Mouse (Mus musculus): ENCODE results near the gene Grik3. TPM values are rescaled to one million over a fixed set of nuclear protein-coding genes. Genes with fewer than 3 reads are reported as not detected.

Gene Grik3
- polyA plus RNA-seq, 1 experiment from 2014 or later = 0.01 TPM

GRCm38 (mm10) chr4:125484131-125484530 lies 6.4 kb upstream of the Grik3 start:
- Histone ChIP-seq H3K4me2 (ENCODE audit: low read length) (no peak overlapping the region), H3K4me3 (replicated peaks; ENCODE audit: low read depth, low read length) (no peak overlapping the region), H3K27me3 (ENCODE audit: insufficient read depth, low read length) (peaks cover 56% of the 10 kb centered on the region), H3K27ac (no peak overlapping the region), H3K36me3 (ENCODE audit: insufficient read depth, low read length) (no peaks in the 10 kb centered on the region), H3K4me1 (replicated peaks; ENCODE audit: insufficient read depth, low read length) (no peaks in the 10 kb centered on the region), H3K9ac (ENCODE audit: low read depth, low read length) (no peak overlapping the region), H3K9me3 (replicated peaks; ENCODE audit: low read length) (no peaks in the 10 kb centered on the region)
- DNase-seq (ENCODE audit: low spot score) = no peak
- WGBS = 34% methylated on average over 8 of the region's 8 CpGs
- ATAC-seq (replicated peaks; ENCODE audit: low FRiP score, low read depth) = no peak
- TF ChIP-seq CTCF (IDR thresholded peaks at IDR 0.05; ENCODE audit: low read depth) = no peak

- Histone ChIP-seq H3K27ac (no peak overlapping the region), H3K4me1 (replicated peaks; ENCODE audit: insufficient read depth, low read length) (0 out of 2 replicates have a peak, but pooled peaks cover 3% of the 10 kb centered on the region), H3K4me2 (ENCODE audit: low read length) (no peak overlapping the region), H3K9ac (ENCODE audit: low read depth, low read length) (no peak overlapping the region), H3K27me3 (ENCODE audit: insufficient read depth, low read length) (peaks cover 64% of the 10 kb centered on the region), H3K36me3 (ENCODE audit: insufficient read depth, low read length) (no peaks in the 10 kb centered on the region), H3K9me3 (replicated peaks; ENCODE audit: low read length) (no peaks in the 10 kb centered on the region), H3K4me3 (replicated peaks; ENCODE audit: low read depth, low read length) (no peak overlapping the region)
- 44% methylated on average over 15 of the region's 15 CpGs for WGBS
- TF ChIP-seq CTCF (IDR thresholded peaks at IDR 0.05; ENCODE audit: low read depth) = no peak
- DNase-seq (ENCODE audit: low spot score) (no peak), ATAC-seq (replicated peaks; ENCODE audit: low FRiP score, low read depth) (no peak)
Observed at GRCm38 (mm10) chr4:125485416-125486239, 4.9 kb upstream of the Grik3 start.

- peaks cover 74% of the 10 kb centered on the region for H3K27me3 ChIP-seq (ENCODE audit: insufficient read depth, low read length)
- 0 out of 2 replicates have a peak, but pooled peaks cover 6% of the 10 kb centered on the region for H3K4me1 ChIP-seq (replicated peaks; ENCODE audit: insufficient read depth, low read length)
- no peak overlapping the region for H3K4me3 ChIP-seq (replicated peaks; ENCODE audit: low read depth, low read length)
- TF ChIP-seq CTCF (IDR thresholded peaks at IDR 0.05; ENCODE audit: low read depth) = peak; percentile 42; the same call in 1 of the 2 replicates
- 2% methylated on average over 13 of the region's 13 CpGs for WGBS
- DNase-seq (ENCODE audit: low spot score) (peak; percentile 50), ATAC-seq (replicated peaks; ENCODE audit: low FRiP score, low read depth) (no peak)
- H3K9ac ChIP-seq (ENCODE audit: low read depth, low read length) = no peak overlapping the region
- H3K9me3 ChIP-seq (replicated peaks; ENCODE audit: low read length) = no peaks in the 10 kb centered on the region
- no peak overlapping the region for H3K27ac ChIP-seq
- H3K36me3 ChIP-seq (ENCODE audit: insufficient read depth, low read length) = no peaks in the 10 kb centered on the region
- no peak overlapping the region for H3K4me2 ChIP-seq (ENCODE audit: low read length)
Observed at GRCm38 (mm10) chr4:125486616-125487015, 3.9 kb upstream of the Grik3 start.

- peaks cover 78% of the 10 kb centered on the region for H3K27me3 ChIP-seq (ENCODE audit: insufficient read depth, low read length)
- 0 out of 2 replicates have a peak, but pooled peaks cover 6% of the 10 kb centered on the region for H3K4me1 ChIP-seq (replicated peaks; ENCODE audit: insufficient read depth, low read length)
- H3K9ac ChIP-seq (ENCODE audit: low read depth, low read length) = no peak overlapping the region
- no peak for DNase-seq (ENCODE audit: low spot score)
- no peak overlapping the region for H3K4me3 ChIP-seq (replicated peaks; ENCODE audit: low read depth, low read length)
- 6% methylated on average over 7 of the region's 7 CpGs for WGBS
- TF ChIP-seq CTCF (IDR thresholded peaks at IDR 0.05; ENCODE audit: low read depth) = no peak
- H3K4me2 ChIP-seq (ENCODE audit: low read length) = no peak overlapping the region
- H3K9me3 ChIP-seq (replicated peaks; ENCODE audit: low read length) = no peaks in the 10 kb centered on the region
- H3K36me3 ChIP-seq (ENCODE audit: insufficient read depth, low read length) = no peaks in the 10 kb centered on the region
- no peak for ATAC-seq (replicated peaks; ENCODE audit: low FRiP score, low read depth)
- H3K27ac ChIP-seq = no peak overlapping the region
Observed at GRCm38 (mm10) chr4:125487031-125487430, 3.5 kb upstream of the Grik3 start.

- no peak overlapping the region for H3K27ac ChIP-seq
- H3K9me3 ChIP-seq (replicated peaks; ENCODE audit: low read length) = no peaks in the 10 kb centered on the region
- no peak overlapping the region for H3K4me3 ChIP-seq (replicated peaks; ENCODE audit: low read depth, low read length)
- H3K27me3 ChIP-seq (ENCODE audit: insufficient read depth, low read length) = peaks cover 94% of the 10 kb centered on the region
- no peak for DNase-seq (ENCODE audit: low spot score)
- WGBS = 2% methylated on average over 26 of the region's 26 CpGs
- no peak overlapping the region for H3K4me2 ChIP-seq (ENCODE audit: low read length)
- no peaks in the 10 kb centered on the region for H3K36me3 ChIP-seq (ENCODE audit: insufficient read depth, low read length)
- 0 out of 2 replicates have a peak, but pooled peaks cover 6% of the 10 kb centered on the region for H3K4me1 ChIP-seq (replicated peaks; ENCODE audit: insufficient read depth, low read length)
- no peak for ATAC-seq (replicated peaks; ENCODE audit: low FRiP score, low read depth)
- no peak overlapping the region for H3K9ac ChIP-seq (ENCODE audit: low read depth, low read length)
- TF ChIP-seq CTCF (IDR thresholded peaks at IDR 0.05; ENCODE audit: low read depth) = no peak
Observed at GRCm38 (mm10) chr4:125488796-125489637, 1.5 kb upstream of the Grik3 start.

- no peak overlapping the region for H3K9ac ChIP-seq (ENCODE audit: low read depth, low read length)
- 0 out of 2 replicates have a peak, but pooled peaks cover 6% of the 10 kb centered on the region for H3K4me1 ChIP-seq (replicated peaks; ENCODE audit: insufficient read depth, low read length)
- ATAC-seq (replicated peaks; ENCODE audit: low FRiP score, low read depth) (peak; percentile 66; the same call in 1 of the 2 replicates), DNase-seq (ENCODE audit: low spot score) (peak; percentile 48)
- H3K4me3 ChIP-seq (replicated peaks; ENCODE audit: low read depth, low read length) = peak overlapping the region; percentile 24
- H3K4me2 ChIP-seq (ENCODE audit: low read length) = peak overlapping the region; percentile 52
- peaks cover 97% of the 10 kb centered on the region for H3K27me3 ChIP-seq (ENCODE audit: insufficient read depth, low read length)
- H3K36me3 ChIP-seq (ENCODE audit: insufficient read depth, low read length) = no peaks in the 10 kb centered on the region
- H3K27ac ChIP-seq = no peak overlapping the region
- WGBS = under 1% methylated on average over 62 of the region's 81 CpGs
- no peaks in the 10 kb centered on the region for H3K9me3 ChIP-seq (replicated peaks; ENCODE audit: low read length)
- TF ChIP-seq CTCF (IDR thresholded peaks at IDR 0.05; ENCODE audit: low read depth) = no peak
Observed at GRCm38 (mm10) chr4:125489901-125490590, 454 bp upstream of the Grik3 start.
